Mouse (Mus musculus) kidney, postnatal 36 days (tissue): ENCODE data around the gene Fosl1.
A peak's percentile ranks its signal among the peaks of the same experiment; 100 is the strongest.
"Not testable (repeated sequence)": the region's sequence is repeated elsewhere in the genome, so short reads cannot be mapped to it uniquely, and the experiment has no call there.

Experiments used
- DNase-seq, 2 experiments: peaks; one replicate each; pipeline ENCODE4 v3.0.0; 2021 to 2022; ENCODE audit warnings: mixed read lengths in 2 of 2

The Fosl1 gene

GRCm38 (mm10) chr19:5483386-5484359 lies 36.3 kb downstream of the Fosl1 start:
- DNase-seq = no peak

DNA sequence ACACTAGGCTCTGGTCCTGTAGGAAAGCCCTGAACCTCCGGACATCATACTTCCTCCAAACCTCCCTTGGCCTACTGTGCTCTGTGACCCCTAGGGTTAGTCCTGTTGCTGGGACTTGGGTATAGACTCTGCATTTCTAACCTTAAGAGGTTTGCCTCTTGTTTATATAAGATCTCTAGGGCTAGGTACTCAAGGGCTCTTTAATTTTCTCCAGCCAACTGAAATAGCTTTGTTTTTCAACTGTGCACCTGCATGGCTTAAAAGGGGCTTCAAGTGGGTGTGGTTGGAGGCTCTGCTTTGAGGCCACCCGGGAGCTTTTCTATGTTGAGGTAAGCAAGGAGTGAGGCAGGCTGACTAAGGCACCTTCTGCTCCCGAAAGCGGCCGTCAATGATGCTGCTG lies 37.1 kb downstream of the Fosl1 start:
- DNase-seq = no peak

GRCm38 (mm10) chr19:5485371-5485770 lies 38.0 kb downstream of the Fosl1 start:
- no peak for DNase-seq

DNA sequence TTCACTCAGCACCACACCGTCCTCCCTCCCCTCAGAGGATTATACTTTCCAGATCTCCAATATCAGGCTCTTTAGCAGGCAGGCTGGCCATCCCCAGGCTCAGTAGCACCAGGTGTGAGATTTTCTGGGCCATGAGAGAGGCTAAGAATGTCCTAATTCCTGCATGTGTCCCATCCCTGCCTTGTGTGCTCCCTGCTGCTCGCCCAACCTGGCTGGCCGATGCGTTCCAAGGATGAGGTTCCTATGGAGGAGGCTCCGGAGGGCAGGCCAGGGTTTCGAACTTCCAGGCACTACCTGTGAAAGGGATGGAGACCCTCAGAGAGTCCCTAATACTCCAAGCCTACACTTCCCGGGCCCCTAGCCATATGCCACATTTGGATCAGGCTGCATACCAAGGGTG lies 38.5 kb downstream of the Fosl1 start:
- DNase-seq = no peak

GRCm38 (mm10) chr19:5486286-5486685 lies 38.9 kb downstream of the Fosl1 start:
- peak in 1 of 2 experiments; percentile 29 for DNase-seq

GRCm38 (mm10) chr19:5486771-5487170 lies 39.4 kb downstream of the Fosl1 start:
- no peak for DNase-seq

GRCm38 (mm10) chr19:5487768-5488550 lies 40.6 kb downstream of the Fosl1 start, which contains the start of gene Mus81:
TSS of gene Mus81 (minus strand) at chr19:5488402.
- DNase-seq = peak; percentile 98 to 99

DNA sequence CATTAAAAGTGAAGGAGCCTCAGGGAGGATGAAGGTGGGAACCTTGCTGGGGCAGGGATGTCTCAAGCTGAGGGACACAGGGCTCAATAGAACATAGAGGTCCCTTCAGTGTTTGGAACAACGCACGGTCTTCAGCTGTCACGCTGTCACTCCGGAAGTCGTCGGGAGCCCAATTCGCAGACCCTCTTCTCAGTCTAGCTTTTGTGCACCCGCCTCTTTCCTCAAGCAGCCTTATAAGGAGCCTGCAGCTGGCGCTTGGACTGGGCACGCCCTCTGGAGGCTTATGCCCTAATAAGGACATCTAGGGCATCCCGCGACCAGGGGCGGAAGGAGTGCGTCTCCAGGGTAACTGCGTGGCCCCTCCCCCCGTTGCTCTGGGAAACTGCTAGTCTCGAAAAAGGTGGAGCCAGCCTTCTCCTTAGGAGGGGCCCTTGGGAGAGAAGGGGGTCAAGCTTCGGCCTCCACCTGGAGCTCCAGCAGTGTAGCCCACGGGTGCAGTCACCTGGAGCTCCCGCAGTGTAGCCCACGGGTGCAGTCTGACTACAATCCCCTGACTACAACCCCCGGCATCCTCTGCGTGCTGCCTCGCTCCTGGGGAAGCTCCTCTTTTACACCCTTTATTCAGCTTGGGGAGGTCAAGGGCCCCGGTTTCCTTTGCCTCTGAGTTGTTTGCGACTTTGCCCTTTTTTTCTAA lies 41.7 kb downstream of the Fosl1 start:
- DNase-seq = peak; percentile 99

GRCm38 (mm10) chr19:5489721-5490120 lies 42.4 kb downstream of the Fosl1 start:
- not testable (repeated sequence) for DNase-seq

- DNase-seq = peak; percentile 96
These were observed 43.1 kb downstream of the Fosl1 start, which contains the start of gene Cfl1 for GRCm38 (mm10) chr19:5490313-5490897. TSS of gene Cfl1 (plus strand) at chr19:5490455.

DNA sequence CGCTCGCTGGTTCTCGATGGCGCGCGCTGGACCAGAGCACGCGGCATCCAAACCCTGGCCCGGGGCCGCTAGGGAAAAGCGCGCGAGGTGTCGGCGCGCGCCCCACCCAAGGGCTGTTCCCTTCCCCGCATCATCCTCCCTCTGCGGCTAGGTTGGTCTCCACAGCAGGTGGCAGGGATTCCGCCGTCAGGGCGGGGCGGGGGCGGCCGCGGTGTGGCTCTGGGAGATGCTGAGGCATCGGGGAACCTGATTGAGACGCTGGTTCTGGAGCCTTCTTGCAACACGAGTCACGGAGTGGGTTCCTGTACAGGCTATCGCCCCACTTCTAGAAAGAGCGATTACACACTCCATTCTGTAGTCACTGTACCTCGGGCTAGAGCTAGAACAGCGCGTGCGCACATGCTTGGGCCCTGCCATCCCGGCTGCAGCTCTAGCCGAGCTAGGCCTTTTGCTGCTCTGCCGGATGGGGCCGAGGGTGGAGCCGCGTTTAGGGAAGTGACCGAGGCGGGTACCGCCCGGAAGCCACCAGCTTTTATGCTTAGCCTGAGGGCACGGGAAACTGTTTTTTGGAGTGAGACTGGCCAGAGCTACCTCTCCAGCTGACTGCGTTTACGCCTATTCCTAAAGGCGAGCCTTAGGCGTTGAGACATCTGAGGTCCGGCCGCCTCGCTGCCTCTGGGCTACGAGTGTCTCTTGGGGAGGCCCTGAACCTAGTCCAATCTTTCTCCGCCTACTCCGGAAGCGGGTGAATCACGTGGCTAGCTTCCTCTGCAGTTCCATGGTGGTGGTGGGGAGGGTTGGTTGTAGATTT lies 43.8 kb downstream of the Fosl1 start:
- DNase-seq = peak; percentile 90 to 92

GRCm38 (mm10) chr19:5492641-5493040 lies 45.3 kb downstream of the Fosl1 start:
- DNase-seq = no peak

DNA sequence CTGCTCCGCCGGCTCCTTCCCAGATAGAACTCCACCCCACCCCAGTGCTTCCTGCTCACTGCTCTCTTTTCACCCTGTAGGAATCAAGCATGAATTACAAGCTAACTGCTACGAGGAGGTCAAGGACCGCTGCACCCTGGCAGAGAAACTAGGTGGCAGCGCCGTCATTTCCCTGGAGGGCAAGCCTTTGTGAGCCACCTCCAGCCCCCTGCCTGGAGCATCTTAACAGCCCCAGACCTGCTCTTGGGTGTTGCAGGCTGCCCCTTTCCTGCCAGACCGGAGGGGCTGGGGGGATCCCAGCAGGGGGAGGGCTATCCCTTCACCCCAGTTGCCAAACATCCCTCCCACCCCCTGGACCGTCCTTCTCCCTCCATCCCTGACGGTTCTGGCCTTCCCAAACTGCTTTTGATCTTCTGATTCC lies 46.0 kb downstream of the Fosl1 start:
- peak; percentile 29 to 60 for DNase-seq

GRCm38 (mm10) chr19:5494314-5494713 lies 47.0 kb downstream of the Fosl1 start:
- peak; percentile 66 to 68 for DNase-seq

GRCm38 (mm10) chr19:5495353-5496051 lies 48.2 kb downstream of the Fosl1 start:
- DNase-seq = no peak

- DNase-seq = no peak
These were observed 48.7 kb downstream of the Fosl1 start for GRCm38 (mm10) chr19:5496052-5496370.

DNA sequence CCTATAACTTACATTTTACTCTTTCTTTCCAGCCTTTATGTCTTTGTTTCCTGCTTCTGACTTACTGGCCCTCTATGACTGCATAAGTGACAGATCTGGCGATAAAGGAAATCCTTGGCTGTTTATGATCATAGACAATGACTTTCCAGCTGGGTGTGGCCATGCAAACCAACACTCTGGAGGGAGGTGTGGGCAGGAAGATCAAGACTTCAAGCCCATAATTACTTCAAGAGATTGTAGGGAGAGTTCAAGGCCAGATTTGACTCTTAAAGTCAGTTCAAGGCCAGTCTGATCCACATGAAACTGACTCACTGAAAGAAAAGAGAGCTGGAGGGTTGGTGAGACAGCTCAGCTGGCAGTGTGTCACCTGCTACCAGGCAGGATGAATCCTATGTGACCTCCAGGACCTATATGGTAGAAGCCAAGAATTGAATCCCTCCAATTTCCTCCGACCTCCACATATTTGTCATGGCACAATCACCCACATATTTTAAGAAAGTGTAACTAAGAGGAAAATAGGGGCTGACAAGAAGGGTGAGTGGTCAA lies 53.1 kb downstream of the Fosl1 start:
- DNase-seq = no peak

DNA sequence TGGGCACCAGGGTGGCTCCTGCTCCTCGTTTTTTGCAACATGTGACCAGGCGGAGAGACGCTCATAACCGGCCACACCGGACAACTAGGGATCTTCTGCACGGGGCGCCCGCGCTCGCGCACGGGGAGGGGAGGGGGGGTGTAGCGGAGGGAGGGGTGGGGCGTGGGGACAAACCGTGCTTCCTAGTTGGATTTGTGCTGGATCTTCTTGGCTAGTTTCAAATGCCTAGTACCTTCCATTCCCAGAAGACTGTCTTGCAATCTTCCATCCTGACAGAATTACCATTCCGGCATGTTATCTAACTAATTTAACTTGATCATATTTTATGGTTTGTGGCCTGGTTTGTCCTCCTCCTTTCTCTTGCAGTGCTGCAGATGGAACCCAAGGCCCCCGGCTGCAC lies 56.3 kb downstream of the Fosl1 start, which contains the start of gene 1700020D05Rik:
Gene 1700020D05Rik, minus strand, starts transcription at position 101 of the 400 bp plus-strand sequence.
- DNase-seq = no peak
